Mouse (Mus musculus): Measurements from ENCODE around the gene 4930442H23Rik. TPM values are rescaled to one million over a fixed set of nuclear protein-coding genes. Genes with fewer than 3 reads are reported as not detected.
"Not testable (repeated sequence)": the region's sequence is repeated elsewhere in the genome, so short reads cannot be mapped to it uniquely, and the experiment has no call there.

Gene 4930442H23Rik
- polyA plus RNA-seq, 1 experiment from 2014 or later: not detected

DNA sequence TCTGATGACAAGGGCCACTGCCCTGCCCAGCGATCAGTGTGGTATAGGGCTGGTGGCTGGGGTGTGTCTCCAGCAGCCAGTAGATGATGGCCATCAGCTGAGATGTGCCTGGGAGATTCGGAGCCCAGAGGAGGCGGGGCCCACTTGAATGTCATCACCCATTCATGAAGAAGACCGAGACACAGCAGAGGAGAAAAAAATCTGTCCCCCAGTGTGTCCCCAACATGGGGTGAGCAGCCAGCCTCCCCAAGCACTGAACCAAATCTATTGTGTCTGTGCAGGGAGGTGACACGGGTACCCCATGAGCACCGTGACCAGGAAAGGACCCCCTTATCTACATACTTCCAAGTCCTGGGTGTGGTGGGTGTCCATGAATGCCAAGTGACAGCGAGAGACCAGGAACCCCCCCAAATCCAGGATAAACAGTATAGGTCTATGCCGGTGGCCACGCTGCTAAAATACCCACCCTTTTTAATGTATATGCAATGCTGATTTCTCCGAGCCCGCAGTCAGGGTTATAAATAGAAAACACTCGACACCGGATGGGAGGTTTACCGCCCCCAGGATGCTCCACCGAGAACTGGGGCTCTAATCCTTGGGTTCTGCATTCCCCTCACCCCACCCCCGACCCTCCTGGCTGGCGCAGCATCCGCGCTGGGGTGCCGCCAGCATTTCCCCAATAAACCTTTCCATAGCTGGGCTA lies 46.2 kb upstream of the 4930442H23Rik start:
- Histone ChIP-seq H3K4me3 (replicated peaks; ENCODE audit: low read depth, low read length) (no peak overlapping the region), H3K4me1 (replicated peaks; ENCODE audit: insufficient read depth, low read length) (no peaks in the 10 kb centered on the region; the same call in 1 of the 2 replicates), H3K9me3 (replicated peaks; ENCODE audit: low read length) (no peaks in the 10 kb centered on the region), H3K4me2 (ENCODE audit: low read length) (peak overlapping the region; percentile 23), H3K27ac (no peak overlapping the region), H3K36me3 (ENCODE audit: insufficient read depth, low read length) (no peaks in the 10 kb centered on the region), H3K27me3 (ENCODE audit: insufficient read depth, low read length) (peaks cover 15% of the 10 kb centered on the region), H3K9ac (ENCODE audit: low read depth, low read length) (no peak overlapping the region)
- ATAC-seq (replicated peaks; ENCODE audit: low FRiP score, low read depth) (no peak), DNase-seq (ENCODE audit: low spot score) (no peak)
- TF ChIP-seq CTCF (IDR thresholded peaks at IDR 0.05; ENCODE audit: low read depth): no peak
- WGBS: 12% methylated on average over 20 of the region's 20 CpGs

DNA sequence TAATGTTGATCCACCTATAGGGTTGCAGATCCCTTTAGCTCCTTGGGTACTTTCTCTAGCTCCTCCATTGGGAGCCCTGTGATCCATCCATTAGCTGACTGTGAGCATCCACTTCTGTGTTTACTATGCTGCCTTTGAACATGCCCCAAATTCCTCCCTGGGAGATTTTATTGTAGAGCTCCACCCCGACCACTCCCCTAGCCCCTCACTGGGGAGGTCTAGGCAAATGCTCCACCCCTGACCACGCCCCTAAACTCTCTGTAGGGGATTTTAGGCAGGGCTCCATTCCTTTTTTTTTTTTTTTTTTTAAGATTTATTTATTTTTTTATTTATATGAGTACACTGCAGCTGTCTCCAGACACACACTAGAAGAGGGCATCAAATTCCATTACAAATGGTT lies 40.1 kb upstream of the 4930442H23Rik start:
- H3K9ac ChIP-seq (ENCODE audit: low read depth, low read length); ATAC-seq (replicated peaks; ENCODE audit: low FRiP score, low read depth); H3K4me1 ChIP-seq (replicated peaks; ENCODE audit: insufficient read depth, low read length); H3K4me2 ChIP-seq (ENCODE audit: low read length); DNase-seq (ENCODE audit: low spot score); H3K9me3 ChIP-seq (replicated peaks; ENCODE audit: low read length); H3K27me3 ChIP-seq (ENCODE audit: insufficient read depth, low read length); H3K36me3 ChIP-seq (ENCODE audit: insufficient read depth, low read length); H3K4me3 ChIP-seq (replicated peaks; ENCODE audit: low read depth, low read length); H3K27ac ChIP-seq: not testable (repeated sequence)
- 36% methylated on average over 2 of the region's 2 CpGs for WGBS

DNA sequence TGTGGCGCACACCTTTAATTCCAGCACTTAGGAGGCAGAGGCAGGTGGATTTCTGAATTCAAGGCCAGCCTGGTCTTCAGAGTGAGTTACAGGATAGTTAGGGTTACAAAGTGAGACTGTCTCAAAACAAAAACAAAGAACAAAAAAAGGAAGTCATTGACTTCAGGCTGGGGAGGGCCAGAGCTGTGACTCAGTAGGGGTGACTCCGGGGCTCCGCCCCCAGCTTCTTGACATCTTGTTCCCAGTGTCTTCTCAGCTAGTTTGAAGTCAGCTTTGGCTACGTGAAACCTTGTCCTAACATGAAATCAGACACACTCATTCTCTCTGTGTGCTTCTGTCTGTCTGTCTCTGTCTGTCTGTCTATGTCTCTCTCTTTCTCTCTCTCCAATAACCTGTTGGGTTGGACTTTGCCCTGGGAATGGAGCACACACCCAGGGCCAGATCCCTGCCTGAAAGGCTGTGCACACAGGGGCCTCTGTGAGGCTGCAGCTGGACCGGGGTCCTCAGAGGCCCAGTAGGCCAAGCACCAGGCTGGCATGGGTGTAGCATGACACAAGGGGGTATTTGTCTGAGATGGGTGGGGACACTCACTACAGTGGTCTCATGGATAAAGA lies 37.9 kb upstream of the 4930442H23Rik start:
- no peak overlapping the region for H3K4me2 ChIP-seq (ENCODE audit: low read length)
- H3K9ac ChIP-seq (ENCODE audit: low read depth, low read length): no peak overlapping the region
- H3K9me3 ChIP-seq (replicated peaks; ENCODE audit: low read length): no peaks in the 10 kb centered on the region
- no peak for TF ChIP-seq CTCF (IDR thresholded peaks at IDR 0.05; ENCODE audit: low read depth)
- H3K27ac ChIP-seq: no peak overlapping the region
- no peaks in the 10 kb centered on the region for H3K36me3 ChIP-seq (ENCODE audit: insufficient read depth, low read length)
- no peak overlapping the region for H3K4me3 ChIP-seq (replicated peaks; ENCODE audit: low read depth, low read length)
- DNase-seq (ENCODE audit: low spot score) (no peak), ATAC-seq (replicated peaks; ENCODE audit: low FRiP score, low read depth) (no peak)
- no peaks in the 10 kb centered on the region for H3K27me3 ChIP-seq (ENCODE audit: insufficient read depth, low read length)
- WGBS: 86% methylated on average over 5 of the region's 5 CpGs
- no peaks in the 10 kb centered on the region for H3K4me1 ChIP-seq (replicated peaks; ENCODE audit: insufficient read depth, low read length)

DNA sequence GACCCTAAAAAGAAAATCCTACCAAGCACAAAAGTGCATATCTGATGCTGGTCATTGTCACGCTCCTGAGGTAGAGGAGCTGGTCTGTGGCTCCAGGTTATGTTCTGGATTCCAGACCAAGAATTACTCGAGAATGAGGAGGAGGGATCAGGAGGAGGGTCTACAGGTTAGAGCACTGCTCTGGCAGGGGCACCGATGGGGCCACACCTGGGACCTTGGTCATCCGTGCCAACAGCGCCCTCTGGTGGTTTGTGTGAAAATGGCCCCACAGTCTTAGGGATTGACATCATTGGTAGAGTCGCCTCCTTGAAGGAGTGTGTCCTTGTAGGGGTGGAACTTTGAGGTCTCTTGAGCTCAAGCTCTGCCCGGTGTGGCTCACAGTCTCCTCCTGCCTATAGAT lies 34.3 kb upstream of the 4930442H23Rik start:
- no peaks in the 10 kb centered on the region for H3K36me3 ChIP-seq (ENCODE audit: insufficient read depth, low read length)
- no peaks in the 10 kb centered on the region for H3K4me1 ChIP-seq (replicated peaks; ENCODE audit: insufficient read depth, low read length)
- peak; percentile 62 for DNase-seq (ENCODE audit: low spot score)
- no peak overlapping the region for H3K4me3 ChIP-seq (replicated peaks; ENCODE audit: low read depth, low read length)
- no peaks in the 10 kb centered on the region for H3K9me3 ChIP-seq (replicated peaks; ENCODE audit: low read length)
- peak; percentile 86 for TF ChIP-seq CTCF (IDR thresholded peaks at IDR 0.05; ENCODE audit: low read depth)
- no peak overlapping the region for H3K9ac ChIP-seq (ENCODE audit: low read depth, low read length)
- peak; percentile 79 for ATAC-seq (replicated peaks; ENCODE audit: low FRiP score, low read depth)
- H3K27me3 ChIP-seq (ENCODE audit: insufficient read depth, low read length): no peaks in the 10 kb centered on the region
- WGBS: 34% methylated on average over 7 of the region's 7 CpGs
- no peak overlapping the region for H3K27ac ChIP-seq
- no peak overlapping the region for H3K4me2 ChIP-seq (ENCODE audit: low read length)

DNA sequence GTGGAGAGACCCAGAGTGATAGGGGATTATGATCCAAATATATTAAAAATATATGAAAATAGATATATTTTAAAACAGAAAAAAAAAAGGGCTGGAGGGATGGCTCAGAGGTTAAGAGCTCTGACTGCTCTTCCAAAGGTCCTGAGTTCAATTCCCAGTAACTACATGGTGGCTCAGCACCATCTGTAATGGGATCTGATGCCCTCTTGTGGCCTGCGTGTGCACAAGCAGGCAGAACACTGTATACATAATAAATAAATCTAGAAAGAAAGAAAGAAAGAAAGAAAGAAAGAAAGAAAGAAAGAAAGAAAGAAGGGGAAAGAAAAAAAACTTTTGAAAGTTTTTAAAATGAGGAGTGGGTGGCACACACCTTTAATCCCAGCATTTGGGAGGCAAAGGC lies 33.6 kb upstream of the 4930442H23Rik start:
- ATAC-seq (replicated peaks; ENCODE audit: low FRiP score, low read depth); H3K4me2 ChIP-seq (ENCODE audit: low read length); H3K36me3 ChIP-seq (ENCODE audit: insufficient read depth, low read length); H3K4me1 ChIP-seq (replicated peaks; ENCODE audit: insufficient read depth, low read length); H3K27ac ChIP-seq; H3K9ac ChIP-seq (ENCODE audit: low read depth, low read length); H3K27me3 ChIP-seq (ENCODE audit: insufficient read depth, low read length); H3K9me3 ChIP-seq (replicated peaks; ENCODE audit: low read length); H3K4me3 ChIP-seq (replicated peaks; ENCODE audit: low read depth, low read length): not testable (repeated sequence)
- peak; percentile 27 for DNase-seq (ENCODE audit: low spot score)
- 19% methylated on average over 1 of the region's 1 CpGs for WGBS
- peak; percentile 67 for TF ChIP-seq CTCF (IDR thresholded peaks at IDR 0.05; ENCODE audit: low read depth)

DNA sequence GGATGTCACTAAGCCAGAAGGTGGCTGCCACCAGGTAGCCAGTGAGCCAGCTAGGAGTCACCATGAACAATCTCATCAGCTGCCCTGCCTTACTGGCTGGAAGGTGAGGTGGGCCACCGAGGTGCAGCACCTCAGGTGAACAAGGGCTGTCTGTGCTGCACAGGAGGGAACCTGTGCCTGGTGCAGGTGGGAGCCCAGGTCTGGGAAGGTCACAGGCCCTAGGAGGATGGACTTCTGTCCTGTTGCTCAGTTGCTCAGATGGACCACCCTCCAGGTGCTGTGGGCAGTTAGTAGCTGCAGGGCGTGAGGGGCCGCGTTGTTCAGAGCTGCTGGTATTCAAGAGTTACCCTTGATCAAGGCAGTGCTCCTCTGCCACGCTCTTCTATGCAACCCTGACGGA lies 33.2 kb upstream of the 4930442H23Rik start:
- no peak for DNase-seq (ENCODE audit: low spot score)
- ATAC-seq (replicated peaks; ENCODE audit: low FRiP score, low read depth): no peak
- 82% methylated on average over 6 of the region's 6 CpGs for whole genome bisulfite sequencing
- Histone ChIP-seq H3K27ac (no peak overlapping the region), H3K4me2 (ENCODE audit: low read length) (no peak overlapping the region), H3K36me3 (ENCODE audit: insufficient read depth, low read length) (no peaks in the 10 kb centered on the region), H3K4me1 (replicated peaks; ENCODE audit: insufficient read depth, low read length) (no peaks in the 10 kb centered on the region), H3K9me3 (replicated peaks; ENCODE audit: low read length) (no peaks in the 10 kb centered on the region), H3K27me3 (ENCODE audit: insufficient read depth, low read length) (no peaks in the 10 kb centered on the region), H3K9ac (ENCODE audit: low read depth, low read length) (no peak overlapping the region), H3K4me3 (replicated peaks; ENCODE audit: low read depth, low read length) (no peak overlapping the region)
- TF ChIP-seq CTCF (IDR thresholded peaks at IDR 0.05; ENCODE audit: low read depth): no peak
